Mouse (Mus musculus) cortical plate, adult 2 months (tissue): ENCODE measurements around the gene Ckap2l.
A peak's percentile ranks its signal among the peaks of the same experiment; 100 is the strongest.

Experiments
- CTCF ChIP-seq: fragments of 200-500 bp; IDR thresholded peaks from 2 replicates; pipeline ENCODE4 v1.5.1; 2011; ENCODE audit warnings: mild to moderate bottlenecking, control low read depth, low read length; ENCODE audit not compliant: insufficient read depth; ENCODE audit errors: extremely low read depth
- POLR2A ChIP-seq: fragments of 200-500 bp; IDR thresholded peaks from 2 replicates; pipeline ENCODE4 v1.6.1; 2011; ENCODE audit warnings: mild to moderate bottlenecking, low read length, control low read depth; ENCODE audit not compliant: insufficient read depth; ENCODE audit errors: extremely low read depth

DNA sequence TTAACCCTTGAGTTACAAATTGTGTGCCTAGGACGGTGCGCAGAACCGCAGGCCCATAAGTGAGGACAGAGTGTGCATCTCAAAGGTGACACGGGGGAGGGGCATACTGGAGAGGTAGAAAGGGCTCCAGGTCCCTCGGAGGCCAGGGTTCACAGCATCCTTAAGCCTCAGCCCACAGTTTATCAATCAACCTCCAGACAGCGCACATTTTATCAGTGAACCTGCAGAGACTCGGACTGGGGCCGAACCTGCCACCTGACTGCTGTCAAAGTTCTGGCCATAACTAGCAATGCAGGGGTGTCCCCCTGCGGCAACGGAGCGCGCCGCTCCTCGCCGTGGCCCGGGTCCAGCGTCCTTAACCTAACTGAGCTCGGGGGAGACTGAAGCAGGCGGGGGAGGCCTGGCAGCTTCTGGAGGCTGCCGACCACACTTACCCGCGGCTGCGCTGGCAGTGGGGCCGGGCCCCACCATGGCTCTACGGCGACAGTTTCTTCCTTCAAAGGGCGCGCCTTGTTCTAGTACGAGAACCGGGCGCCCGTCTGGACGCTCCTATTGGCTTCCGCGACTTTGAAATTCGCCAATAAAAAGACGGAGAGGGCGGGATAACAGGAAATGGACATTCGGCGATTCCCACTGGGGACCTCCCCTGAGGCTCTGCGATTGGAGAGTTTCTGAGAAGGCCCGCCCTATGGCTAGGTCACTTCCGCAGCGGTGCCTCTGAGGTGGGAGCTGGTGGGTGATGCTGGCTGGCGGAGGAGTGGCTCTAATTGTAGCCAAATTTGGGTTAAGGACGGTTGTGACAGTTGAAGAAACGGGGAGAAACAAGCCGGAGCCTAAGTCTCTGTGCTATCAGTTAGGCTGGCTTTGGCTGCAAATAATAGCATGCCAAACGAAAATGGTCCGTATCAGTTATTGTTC, at the start of gene Ckap2l:
- TF ChIP-seq POLR2A (peak; percentile 95), CTCF (no peak)
